Mouse (Mus musculus): ENCODE measurements at regions not wholly inside any gene's neighbourhood (a gene's known extent, or its start where the extent isn't known, plus 50 kb on each side); places are given as distances from the start of the nearest gene placed in this dataset.

DNA sequence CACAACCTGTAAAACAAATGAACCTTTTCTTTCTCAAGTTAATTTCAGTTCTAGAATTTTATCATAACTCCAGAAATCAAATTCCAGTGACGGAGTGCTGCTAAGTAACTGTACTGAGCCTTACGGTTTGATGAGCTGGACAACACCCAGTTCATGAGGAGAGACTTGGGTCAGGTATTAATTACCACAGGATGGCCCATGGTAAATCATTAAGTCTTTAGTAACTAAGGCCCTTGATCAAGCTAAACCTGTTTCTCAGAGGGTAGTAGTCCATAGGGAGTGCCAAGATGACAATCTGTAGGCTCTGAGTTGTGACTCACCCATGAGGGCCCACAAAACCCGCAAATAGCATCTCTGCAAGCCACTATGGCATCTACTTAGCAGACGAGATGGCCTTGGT lies 101.1 kb upstream of the Arhgap5 start:
- no peak for DNase-seq

DNA sequence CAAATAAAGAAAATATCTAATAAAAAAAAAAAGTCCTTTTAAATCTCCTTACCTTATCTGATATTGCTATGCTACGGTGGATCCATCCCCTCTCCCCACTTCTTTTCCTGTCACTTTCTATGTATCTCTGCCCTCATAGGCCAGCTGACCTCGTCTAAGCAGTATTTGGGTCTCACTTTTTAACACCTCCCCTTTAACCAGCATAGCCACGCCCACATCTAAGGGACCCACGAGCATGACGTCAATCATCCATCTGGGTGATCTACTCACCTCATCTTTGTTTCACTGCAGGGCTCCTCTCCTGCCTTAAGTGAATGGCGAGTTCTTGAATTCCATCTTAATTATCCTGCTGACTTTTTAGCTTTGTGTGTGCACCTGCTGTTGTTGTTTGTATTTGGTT lies 97.4 kb upstream of the Arhgap5 start:
- no peak for DNase-seq

DNA sequence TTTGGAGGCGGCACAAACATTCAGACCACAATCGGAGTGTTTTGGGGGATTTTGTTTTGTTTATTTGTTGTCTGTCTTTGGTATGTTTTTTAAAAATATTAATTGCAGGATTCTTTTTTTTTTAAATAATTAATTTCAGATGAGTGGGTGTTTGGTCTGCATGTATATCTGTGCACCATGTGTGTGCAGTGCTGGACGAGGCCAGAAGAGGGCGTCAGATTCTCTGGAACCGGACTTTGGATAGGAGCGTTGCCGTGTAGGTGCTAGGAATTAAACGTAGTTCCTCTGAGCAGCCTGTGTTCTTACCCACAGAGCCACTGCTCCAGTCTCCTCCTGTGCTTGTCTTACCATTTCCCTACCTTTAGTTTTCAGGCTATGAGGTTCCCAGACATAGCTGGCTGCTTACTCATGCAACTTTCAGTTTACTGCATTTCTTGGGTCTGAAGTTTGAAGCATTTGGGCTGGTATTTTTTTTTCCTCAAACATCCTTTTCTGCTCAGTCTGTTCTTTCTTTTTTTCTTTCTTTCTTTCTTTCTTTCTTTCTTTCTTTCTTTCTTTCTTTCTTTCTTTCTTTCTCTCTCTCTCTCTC lies 95.4 kb upstream of the Arhgap5 start:
- DNase-seq: no peak

DNA sequence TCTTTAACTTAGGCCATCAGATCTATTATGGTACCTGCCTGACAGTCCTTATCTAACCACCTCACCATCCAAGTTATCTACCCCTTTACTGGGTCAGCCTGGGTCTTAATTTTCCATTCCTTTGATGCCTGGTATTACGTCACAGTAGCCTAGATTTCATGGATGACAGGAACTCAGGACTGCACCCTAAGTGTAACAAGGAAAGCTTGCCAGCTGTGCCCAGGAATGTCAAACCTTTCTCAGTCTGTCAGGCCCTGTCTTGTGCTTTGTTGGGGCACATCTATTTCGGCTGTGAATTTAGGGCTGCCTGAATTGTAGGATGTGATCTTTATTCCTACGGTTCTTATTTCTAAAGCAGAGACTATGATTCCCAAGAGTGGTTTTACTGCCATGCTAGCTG lies 94.6 kb upstream of the Arhgap5 start:
- no peak for DNase-seq

DNA sequence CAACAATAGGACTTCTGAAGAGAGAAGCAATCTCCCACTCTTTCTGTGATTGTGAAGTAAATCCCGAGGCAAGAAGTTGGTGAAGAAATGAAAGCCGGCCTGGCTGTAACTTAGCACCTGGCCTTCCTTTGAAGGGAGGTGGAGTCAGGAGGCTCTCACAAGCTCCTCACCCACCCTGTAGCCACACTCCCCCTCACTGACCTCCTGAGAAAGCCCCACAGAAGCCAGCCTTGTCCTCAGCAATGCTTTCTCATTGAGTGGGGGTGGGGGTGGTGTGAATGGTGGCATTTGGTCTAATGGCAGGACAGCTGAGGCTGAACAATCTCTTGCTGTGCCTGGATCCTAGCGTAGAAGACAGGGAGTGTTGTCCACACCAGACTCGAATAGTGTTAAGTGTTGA lies 91.6 kb upstream of the Arhgap5 start:
- DNase-seq: no peak

DNA sequence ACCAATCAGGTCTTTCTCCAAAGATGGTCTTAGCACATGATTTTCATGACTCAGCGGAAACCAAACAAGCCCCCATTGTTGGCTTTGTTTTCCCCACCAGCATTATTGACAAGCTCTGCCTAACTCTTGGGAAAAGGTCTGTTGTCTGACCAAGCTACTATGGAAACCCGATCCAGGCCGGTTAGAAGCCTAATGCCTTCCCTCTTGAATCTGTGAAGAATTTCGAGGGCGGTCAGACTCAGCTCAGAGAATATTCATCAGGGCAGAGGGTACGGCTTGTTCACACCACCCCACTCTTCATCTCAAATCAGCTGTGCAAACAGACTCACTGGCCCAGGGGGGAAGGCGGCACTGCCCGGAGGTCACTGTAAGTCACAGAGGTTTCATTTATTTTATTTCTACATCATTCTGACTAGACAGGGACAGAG lies 90.7 kb upstream of the Arhgap5 start:
- peak; percentile 8 for DNase-seq

DNA sequence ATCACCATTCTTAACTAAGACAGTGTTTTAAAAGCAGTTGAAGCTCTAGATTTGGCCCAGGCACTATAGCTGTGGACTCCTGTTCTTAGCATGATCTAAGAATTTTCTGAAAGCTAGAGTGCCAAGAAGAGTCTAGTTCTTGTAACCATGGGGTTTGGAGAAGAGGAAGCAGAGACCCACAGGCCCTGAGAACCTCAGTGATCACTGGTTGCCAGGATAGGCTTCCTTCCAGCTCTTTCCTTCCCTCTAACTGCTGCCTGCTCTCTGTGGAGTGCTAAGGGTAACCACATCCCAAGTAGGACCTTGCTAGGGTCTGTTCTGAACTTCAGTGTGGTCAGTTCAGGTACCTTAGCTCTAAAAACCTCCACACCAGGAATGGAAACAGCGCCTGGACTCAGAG lies 81.0 kb upstream of the Arhgap5 start:
- no peak for DNase-seq

DNA sequence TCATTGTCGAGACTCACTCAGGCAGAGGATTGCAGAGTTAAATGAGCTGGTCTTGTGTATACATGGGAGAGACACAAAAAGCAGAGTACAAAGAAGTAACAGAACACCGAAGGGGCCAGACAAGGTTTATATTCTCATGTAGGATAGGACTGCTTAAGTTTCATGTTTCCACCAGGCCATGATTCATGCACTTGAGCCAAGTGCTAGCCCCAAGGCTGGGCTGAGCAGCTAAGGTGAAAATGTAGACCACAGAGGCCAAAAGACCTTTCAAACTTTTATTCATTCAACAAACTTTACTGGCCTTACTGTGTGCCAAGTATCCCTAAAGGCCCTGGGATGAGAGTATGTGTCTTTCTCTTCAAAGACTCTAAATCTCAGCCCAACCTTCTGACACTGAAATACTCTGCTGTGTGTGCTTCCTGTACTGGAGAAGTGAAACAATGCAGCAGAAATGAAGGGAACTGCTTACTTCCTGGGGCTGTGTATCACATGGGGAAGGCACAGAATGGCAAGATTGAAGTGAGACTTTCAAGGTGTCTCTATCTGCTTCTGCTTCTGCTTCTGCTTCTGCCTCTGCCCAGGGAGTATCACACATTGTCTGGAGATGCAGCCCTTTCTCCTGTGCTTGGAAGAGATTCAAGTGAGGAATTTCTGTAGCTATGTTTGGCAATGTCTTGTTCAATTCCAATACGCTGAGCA lies 79.3 kb upstream of the Arhgap5 start:
- DNase-seq: no peak

DNA sequence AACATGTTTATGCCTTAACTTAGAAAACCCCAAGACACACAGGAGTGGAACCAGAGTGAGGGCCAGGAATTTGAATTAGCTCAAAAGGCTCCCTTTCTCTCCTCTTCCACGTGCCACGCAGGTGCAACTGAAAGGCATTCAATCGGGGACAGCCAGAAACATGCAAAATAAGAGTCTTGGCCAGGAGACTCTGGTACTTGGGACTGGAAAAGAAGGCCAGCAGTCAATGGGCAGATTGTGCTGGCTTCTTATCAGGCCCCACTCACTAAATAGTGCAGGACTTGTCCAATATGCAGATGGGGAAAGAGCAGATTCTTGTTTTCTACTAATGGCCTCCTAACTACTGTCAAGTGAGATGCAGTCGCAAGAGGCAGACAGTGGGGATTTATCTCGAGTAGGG lies 73.8 kb upstream of the Arhgap5 start:
- no peak for DNase-seq

DNA sequence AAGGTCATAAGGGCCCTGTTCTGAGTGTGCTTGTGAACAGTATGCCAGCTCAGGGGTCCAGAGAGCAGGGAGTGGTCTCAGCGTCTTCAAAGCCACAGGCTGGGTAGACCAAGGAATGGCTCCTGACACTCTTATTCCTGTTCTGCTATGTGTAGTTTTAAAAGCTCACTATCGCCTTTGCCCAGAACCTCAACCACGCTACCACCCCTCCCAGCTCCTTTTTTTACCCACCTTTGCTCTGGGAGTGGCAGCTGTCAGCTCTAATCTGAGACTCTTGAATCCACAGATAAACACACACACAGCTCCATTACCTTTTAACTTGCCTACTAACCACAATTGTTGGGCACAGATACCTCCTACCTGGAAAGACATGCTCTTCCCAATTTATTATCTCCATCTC lies 71.8 kb upstream of the Arhgap5 start:
- DNase-seq: no peak

DNA sequence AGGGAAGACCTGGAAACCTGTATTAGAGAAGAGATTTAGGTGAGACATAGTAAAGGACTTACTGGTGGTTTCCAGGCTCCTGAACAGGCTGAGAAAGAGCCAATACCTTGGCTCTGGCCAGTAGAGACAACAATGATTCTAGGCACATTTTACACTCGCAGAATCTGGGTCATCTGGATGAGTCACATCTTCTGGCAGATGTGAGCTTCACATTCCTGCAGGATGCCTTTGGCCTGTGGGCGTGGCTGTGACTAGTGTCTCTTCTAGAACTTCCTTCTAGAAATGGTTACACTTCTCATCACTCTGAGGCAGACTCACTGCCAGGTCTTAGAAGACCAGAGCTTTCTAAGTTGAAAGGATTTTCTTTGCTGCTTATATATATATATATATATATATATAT lies 69.8 kb upstream of the Arhgap5 start:
- DNase-seq: no peak

DNA sequence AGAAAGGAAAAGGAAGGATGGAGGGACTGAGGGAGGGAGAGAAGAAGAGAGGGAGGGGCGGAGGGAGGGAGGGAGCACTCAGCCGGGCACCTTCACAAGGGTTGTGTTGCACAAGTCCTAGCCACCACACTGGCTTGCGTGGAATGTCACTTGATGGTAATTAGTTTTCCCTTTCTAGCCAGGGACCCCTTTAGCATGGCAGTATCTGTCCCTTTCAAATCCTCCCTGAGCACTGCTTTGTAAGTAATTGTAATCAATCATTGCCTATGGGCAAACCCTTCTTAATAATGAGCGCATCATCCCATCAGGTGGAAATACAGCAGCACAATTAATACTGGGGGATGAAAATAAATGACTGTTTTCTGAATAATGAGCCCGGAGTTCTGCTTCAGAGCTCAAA lies 68.5 kb upstream of the Arhgap5 start:
- DNase-seq: no peak

DNA sequence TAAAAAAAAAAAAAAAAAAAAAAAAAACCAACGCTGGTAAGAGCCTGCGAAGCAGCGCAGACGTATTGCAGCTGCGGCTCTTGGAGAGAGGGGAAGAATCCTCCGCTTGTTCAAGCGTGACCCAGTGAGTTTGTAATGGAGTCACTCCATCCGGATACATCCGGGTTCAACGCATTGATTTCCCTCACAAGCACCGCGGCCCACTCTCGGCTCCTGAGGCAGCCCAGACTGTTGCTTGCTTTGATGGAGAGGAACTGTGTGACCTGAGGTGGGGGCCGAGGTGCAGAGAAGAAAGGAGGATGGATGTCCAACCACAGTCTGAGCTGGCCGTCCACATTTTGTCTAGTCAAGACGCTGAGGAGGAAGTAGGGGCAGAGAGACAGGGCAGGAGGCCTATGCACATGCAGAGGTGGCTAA lies 68.0 kb upstream of the Arhgap5 start:
- DNase-seq: no peak

DNA sequence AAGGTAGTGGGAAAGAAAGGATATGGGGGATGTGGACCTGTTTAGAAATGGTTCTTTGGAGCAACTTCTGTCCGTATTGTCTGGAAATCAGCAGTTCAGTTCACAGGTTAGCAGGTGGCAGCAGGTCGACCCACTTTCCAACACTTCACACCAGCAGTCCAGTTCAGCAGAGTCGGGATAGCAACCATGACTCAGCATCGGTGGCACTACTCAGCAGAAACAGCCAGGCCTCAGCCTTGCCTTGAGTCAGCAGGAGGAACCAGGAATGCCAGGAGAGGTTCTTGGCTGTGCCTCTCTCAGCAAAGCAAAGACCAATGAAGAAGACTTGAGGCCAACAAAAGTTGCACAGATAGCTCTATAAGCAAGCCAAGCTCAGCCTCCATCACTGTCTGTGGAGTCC lies 66.8 kb upstream of the Arhgap5 start:
- peak; percentile 12 for DNase-seq

DNA sequence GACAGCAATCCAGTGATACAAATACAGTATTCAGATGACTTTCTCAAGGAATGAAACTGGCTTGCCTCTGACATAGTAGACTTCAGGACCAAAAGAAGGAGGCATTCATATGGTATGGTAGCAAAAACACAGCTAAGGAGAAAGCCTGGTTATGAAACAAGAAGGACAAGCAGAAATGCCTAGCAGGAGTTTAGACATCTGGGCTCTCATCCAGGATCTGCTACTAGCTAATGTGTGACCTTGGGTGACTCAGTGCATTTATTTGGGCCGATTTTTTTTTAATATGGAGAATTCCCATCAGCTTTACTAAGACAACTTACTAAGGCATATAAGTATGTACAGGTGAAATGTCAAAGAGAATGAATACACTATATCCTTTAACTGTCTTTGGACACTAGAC lies 64.5 kb upstream of the Arhgap5 start:
- DNase-seq: no peak

DNA sequence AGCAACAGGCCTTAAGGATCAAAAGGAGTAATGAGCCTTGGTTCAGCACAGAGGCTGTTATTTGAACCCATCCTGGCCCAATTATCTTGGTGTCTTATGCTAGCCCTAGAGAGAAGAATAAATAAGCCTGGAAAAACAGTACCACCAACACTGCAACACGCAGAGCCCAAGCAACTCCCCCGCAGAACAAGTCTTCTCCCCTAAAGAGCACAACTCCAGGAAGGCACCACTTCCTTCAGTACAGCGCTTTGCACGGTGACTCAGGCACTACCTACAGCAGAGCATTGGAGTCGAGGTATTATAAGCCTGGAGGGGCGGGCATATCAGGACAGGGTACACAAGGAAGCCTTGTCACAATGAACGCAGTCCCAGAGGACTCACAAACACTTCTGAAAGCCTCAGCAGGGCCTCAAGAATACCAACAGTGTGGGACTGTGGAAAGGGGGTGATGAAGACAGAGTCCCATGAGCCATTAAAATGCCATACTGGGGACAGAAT lies 62.9 kb upstream of the Arhgap5 start:
- DNase-seq: no peak

DNA sequence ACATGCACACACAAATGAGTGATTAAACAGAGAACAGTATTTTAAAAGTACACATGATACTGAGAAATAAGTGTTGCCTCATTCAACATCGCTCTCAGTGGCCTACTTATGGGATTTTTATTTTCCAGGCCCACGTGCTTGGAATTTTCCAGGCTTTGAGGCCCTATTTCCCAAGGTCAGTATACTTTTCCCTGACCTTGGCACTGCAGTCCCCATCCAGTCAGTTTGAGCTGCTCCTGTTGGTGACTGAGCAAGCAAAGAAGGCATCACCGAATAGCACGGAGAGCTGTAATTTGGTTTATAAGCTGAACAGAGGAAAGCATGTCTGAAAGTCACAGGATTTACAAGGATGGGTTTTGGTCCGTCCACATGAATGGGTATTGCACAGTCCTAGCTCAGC lies 61.4 kb upstream of the Arhgap5 start:
- no peak for DNase-seq

DNA sequence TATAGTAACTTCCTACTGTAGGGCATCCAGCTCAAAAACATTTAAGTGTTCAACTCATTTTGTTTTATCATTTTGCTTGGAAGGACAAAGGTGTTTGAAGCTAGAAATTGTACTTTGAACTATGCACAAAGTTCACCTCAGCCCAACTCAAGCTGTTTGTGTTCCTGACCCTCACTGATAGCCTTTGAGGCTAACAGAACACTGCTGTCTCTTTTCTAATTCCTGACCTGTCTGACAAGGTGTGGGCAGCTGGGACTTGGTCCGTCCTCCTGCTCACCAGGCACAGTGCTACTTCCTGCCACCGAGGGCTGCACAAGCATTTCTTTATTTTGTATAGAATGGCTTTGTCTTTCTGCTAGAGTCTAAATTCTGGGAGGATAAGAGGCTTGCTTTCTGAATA lies 58.0 kb upstream of the Arhgap5 start:
- DNase-seq: no peak

DNA sequence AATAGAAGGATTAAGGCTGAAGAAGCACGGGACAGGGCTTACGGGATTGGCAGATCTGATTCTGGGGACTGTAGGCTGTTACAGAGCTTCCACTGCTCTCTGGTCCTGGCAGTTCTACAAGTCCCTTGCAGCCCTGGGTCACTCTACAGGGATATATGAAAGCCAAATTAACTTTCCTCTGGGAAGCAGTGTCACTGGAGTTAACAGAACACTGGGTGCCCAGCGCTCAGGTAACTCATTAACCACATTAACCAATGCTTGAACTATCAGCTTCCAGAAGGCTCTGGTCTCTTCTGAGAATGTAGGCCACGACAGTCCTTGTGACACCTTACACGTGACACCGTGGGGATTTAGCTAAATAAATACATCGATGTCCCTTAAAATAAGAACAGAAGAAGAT lies 57.3 kb upstream of the Arhgap5 start:
- peak; percentile 6 for DNase-seq

DNA sequence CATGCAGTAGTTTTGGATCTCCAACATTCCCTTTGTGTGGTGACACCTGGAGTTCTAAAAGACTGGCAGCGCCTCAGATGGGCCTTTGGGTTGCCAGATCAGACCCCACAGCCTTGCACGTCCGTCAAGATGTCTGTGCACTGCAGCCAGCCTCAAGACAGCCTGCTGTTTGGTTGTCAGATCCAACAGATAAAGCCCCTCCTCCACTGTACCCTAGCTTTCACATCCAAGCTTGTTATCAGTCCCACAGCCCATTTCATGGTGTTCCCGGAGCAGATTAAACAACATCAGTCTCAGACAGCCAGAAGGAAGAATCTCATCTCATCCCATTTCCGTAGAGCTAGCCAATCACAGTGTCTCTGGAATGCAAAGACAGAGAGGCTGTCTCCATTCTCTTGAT lies 56.3 kb upstream of the Arhgap5 start:
- no peak for DNase-seq

DNA sequence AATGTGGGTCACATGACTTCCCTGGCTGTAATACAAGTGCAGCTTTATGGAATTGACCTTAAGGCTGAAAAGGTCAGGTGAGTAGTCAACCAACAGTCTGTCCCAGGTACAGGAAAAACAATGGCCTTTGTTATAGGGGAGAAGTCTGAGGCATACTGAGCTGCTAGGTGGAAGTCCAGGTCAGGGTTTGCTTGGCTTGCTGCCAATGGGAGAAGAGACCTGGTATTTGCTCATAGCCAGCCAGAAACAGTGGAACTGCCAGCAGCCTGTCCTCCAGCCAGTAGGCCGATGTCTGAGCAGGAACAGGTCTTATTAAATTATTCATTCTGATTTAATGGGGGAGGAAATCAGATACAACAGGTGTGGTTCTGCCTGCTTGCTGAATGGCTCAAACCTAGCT lies 55.6 kb upstream of the Arhgap5 start:
- DNase-seq: peak; percentile 55

DNA sequence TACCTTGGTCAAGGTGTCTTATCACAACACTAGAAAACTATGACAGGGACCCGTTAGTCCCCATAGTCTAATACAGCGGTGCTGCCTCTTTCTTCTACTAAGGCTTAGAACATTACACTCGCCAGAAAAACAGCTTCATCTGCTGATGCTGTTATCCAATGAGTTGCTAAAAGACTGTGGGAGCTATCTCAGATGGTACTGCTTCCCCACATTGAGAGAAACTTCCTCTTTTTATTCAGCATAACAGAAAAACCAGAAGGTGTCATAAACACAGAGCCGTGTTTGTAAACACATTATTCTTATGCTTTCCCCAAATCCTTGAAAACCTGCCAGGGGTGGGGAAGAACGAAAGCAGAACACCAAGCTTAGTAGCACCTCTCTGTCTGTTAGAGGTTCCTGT lies 49.9 kb upstream of the Arhgap5 start:
- DNase-seq: no peak

All from liver (tissue).